Comparison of ENCODE assay signal across 21 mouse cellular contexts in genomic region chr1:37601461-37601860, GRCm38 (mm10).
DNase-seq lines count a peak whose midpoint lies in the region; ATAC-seq and TF ChIP-seq lines count a peak whose summit lies in the region.
"Had no signal": no experiment of that assay in that cellular context is flagged by ENCODE, and none has a peak within 500 bp of the region (broad histone marks: within the 10 kb centered on the region; RNA-seq: fewer than 3 reads in every experiment).

No protein-coding gene starts in this region.

- DNase-seq in gastrocnemius, adult 2 months: no peak
- DNase-seq in gastrocnemius, adult 8-10 months (ENCODE audit: low spot score in 2 of 2): no peak
- no peak for DNase-seq in liver, postnatal 0 days
- DNase-seq in liver: no peak
- DNase-seq in left cerebral cortex, postnatal 4 days: no peak
- no peak for DNase-seq in kidney, postnatal 10 days
- DNase-seq: adrenal gland, adult 2 months; adrenal gland, postnatal 14 days; cerebellum, adult 18-20 months; cerebellum, adult 9-10 months; cerebellum, postnatal 14 days; gastrocnemius, postnatal 14 days; heart, postnatal 36 days had no signal

- TF ChIP-seq CTCF in gastrocnemius, adult 2 months (IDR thresholded peaks at IDR 0.05): no peak
- TF ChIP-seq CTCF in liver, postnatal 0 days (IDR thresholded peaks at IDR 0.05; ENCODE audit: low read depth): no peak
- TF ChIP-seq CTCF in bone marrow, adult 2 months (IDR thresholded peaks at IDR 0.05; ENCODE audit: control insufficient read depth, insufficient read depth, low read length): no peak

- H3K27ac ChIP-seq in gastrocnemius, adult 2 months: peak overlapping the region; percentile 56
- H3K27ac ChIP-seq in liver, postnatal 0 days (ENCODE audit: low read depth): peak overlapping the region; percentile 52
- H3K27ac ChIP-seq in bone marrow, adult 2 months (ENCODE audit: control insufficient read depth, insufficient read depth, low read depth, low read length, poor library complexity): peak overlapping the region; percentile 28
- H3K27ac ChIP-seq: forebrain, embryonic 10.5 days; forebrain, embryonic 13.5 days; hindbrain, embryonic 10.5 days; hindbrain, embryonic 13.5 days; intestine, embryonic 15.5 days had no signal

- ATAC-seq in liver, postnatal 0 days: no peak
- ATAC-seq: forebrain, embryonic 13.5 days; hindbrain, embryonic 16.5 days; intestine, embryonic 15.5 days had no signal

- intact Hi-C loops in gastrocnemius, adult 2 months (cut with DNase I): no loop called here
- intact Hi-C loops in left cerebral cortex, postnatal 4 days (cut with DNase I): no loop called here

- H3K36me3 ChIP-seq in liver, postnatal 0 days (replicated peaks; ENCODE audit: insufficient read depth, low read length): no peaks in the 10 kb centered on the region
- H3K36me3 ChIP-seq: forebrain, embryonic 10.5 days; hindbrain, embryonic 10.5 days; hindbrain, embryonic 13.5 days; intestine, embryonic 15.5 days had no signal

- no peaks in the 10 kb centered on the region for H3K9me3 ChIP-seq in liver, postnatal 0 days (ENCODE audit: low read length)
- H3K9me3 ChIP-seq: forebrain, embryonic 10.5 days; forebrain, embryonic 13.5 days; hindbrain, embryonic 10.5 days; hindbrain, embryonic 13.5 days; intestine, embryonic 15.5 days had no signal

- TF ChIP-seq EP300 in liver, postnatal 0 days (IDR thresholded peaks at IDR 0.05; ENCODE audit: low read depth): no peak

- H3K9ac ChIP-seq in liver, postnatal 0 days (replicated peaks): no peak overlapping the region
- H3K9ac ChIP-seq: forebrain, embryonic 13.5 days; hindbrain, embryonic 13.5 days; intestine, embryonic 15.5 days had no signal

- no peak overlapping the region for H3K4me2 ChIP-seq in liver, postnatal 0 days (ENCODE audit: low read depth, low read length)
- H3K4me2 ChIP-seq: forebrain, embryonic 13.5 days; heart, embryonic 11.5 days; hindbrain, embryonic 13.5 days; intestine, embryonic 15.5 days had no signal

- no peaks in the 10 kb centered on the region for H3K27me3 ChIP-seq in liver, postnatal 0 days (ENCODE audit: insufficient read depth, low read length)
- H3K27me3 ChIP-seq: forebrain, embryonic 13.5 days; hindbrain, embryonic 13.5 days; intestine, embryonic 15.5 days had no signal

- TF ChIP-seq POLR2A in bone marrow, adult 2 months (IDR thresholded peaks at IDR 0.05; ENCODE audit: borderline replicate concordance, control insufficient read depth, low read depth, low read length): no peak

- no peaks in the 10 kb centered on the region for H3K4me1 ChIP-seq in liver, postnatal 0 days (ENCODE audit: insufficient read depth)
- H3K4me1 ChIP-seq in bone marrow, adult 2 months (ENCODE audit: control insufficient read depth, insufficient read depth, low read length): peaks cover 3% of the 10 kb centered on the region
- H3K4me1 ChIP-seq: forebrain, embryonic 10.5 days; hindbrain, embryonic 10.5 days; intestine, embryonic 15.5 days had no signal

- H3K4me3 ChIP-seq in gastrocnemius, adult 2 months: no peak overlapping the region
- no peak overlapping the region for H3K4me3 ChIP-seq in liver, postnatal 0 days (ENCODE audit: low read depth, low read length)
- H3K4me3 ChIP-seq in bone marrow, adult 2 months (replicated peaks; ENCODE audit: control insufficient read depth, low read depth, low read length): no peak overlapping the region
- H3K4me3 ChIP-seq: forebrain, embryonic 10.5 days; forebrain, embryonic 13.5 days; hindbrain, embryonic 10.5 days; hindbrain, embryonic 13.5 days; intestine, embryonic 15.5 days had no signal

- 67% methylated on average over 8 of the region's 8 CpGs for WGBS in liver, postnatal 0 days (ENCODE audit: insufficient replicate concordance)
- 74% methylated on average over 8 of the region's 8 CpGs for WGBS in bone marrow, adult 2 months
